Mouse (Mus musculus): ENCODE data around the gene Dctn3.
"Not testable (repeated sequence)": the region's sequence is repeated elsewhere in the genome, so short reads cannot be mapped to it uniquely, and the experiment has no call there.

Gene Dctn3

GRCm38 (mm10) chr4:41698421-41699016 is 24.5 kb downstream of the Dctn3 start:
- DNase-seq (ENCODE audit: low spot score): not testable (repeated sequence)

- DNase-seq (ENCODE audit: low spot score): peak; percentile 82
Observed at GRCm38 (mm10) chr4:41696930-41697841, 25.8 kb downstream of the Dctn3 start, which contains the start of gene Cntfr. Cntfr (minus strand) TSS chr4:41697089.

GRCm38 (mm10) chr4:41696452-41696851 is 26.5 kb downstream of the Dctn3 start:
- DNase-seq (ENCODE audit: low spot score): not testable (repeated sequence)

- not testable (repeated sequence) for DNase-seq (ENCODE audit: low spot score)
Observed at GRCm38 (mm10) chr4:41695800-41696199, 27.2 kb downstream of the Dctn3 start.

- not testable (repeated sequence) for DNase-seq (ENCODE audit: low spot score)
Observed at GRCm38 (mm10) chr4:41693511-41693910, 29.5 kb downstream of the Dctn3 start.

- not testable (repeated sequence) for DNase-seq (ENCODE audit: low spot score)
Observed at GRCm38 (mm10) chr4:41690014-41690413, 33.0 kb downstream of the Dctn3 start.

GRCm38 (mm10) chr4:41688562-41688961 is 34.4 kb downstream of the Dctn3 start:
- not testable (repeated sequence) for DNase-seq (ENCODE audit: low spot score)

- DNase-seq (ENCODE audit: low spot score): peak; percentile 77
Observed at GRCm38 (mm10) chr4:41685882-41686492, 37.0 kb downstream of the Dctn3 start.

GRCm38 (mm10) chr4:41684931-41685453 is 38.0 kb downstream of the Dctn3 start:
- DNase-seq (ENCODE audit: low spot score): not testable (repeated sequence)

- peak; percentile 76 for DNase-seq (ENCODE audit: low spot score)
Observed at GRCm38 (mm10) chr4:41684131-41684930, 38.6 kb downstream of the Dctn3 start.

- not testable (repeated sequence) for DNase-seq (ENCODE audit: low spot score)
Observed at GRCm38 (mm10) chr4:41683303-41683702, 39.7 kb downstream of the Dctn3 start.

GRCm38 (mm10) chr4:41682789-41683188 is 40.2 kb downstream of the Dctn3 start:
- no peak for DNase-seq (ENCODE audit: low spot score)

- DNase-seq (ENCODE audit: low spot score): no peak
Observed at GRCm38 (mm10) chr4:41681947-41682346, 41.0 kb downstream of the Dctn3 start.

GRCm38 (mm10) chr4:41681176-41681575 is 41.8 kb downstream of the Dctn3 start:
- no peak for DNase-seq (ENCODE audit: low spot score)

GRCm38 (mm10) chr4:41679291-41679690 is 43.7 kb downstream of the Dctn3 start:
- no peak for DNase-seq (ENCODE audit: low spot score)

GRCm38 (mm10) chr4:41678863-41679262 is 44.1 kb downstream of the Dctn3 start:
- DNase-seq (ENCODE audit: low spot score): no peak

- no peak for DNase-seq (ENCODE audit: low spot score)
Observed at GRCm38 (mm10) chr4:41677006-41677629, 45.9 kb downstream of the Dctn3 start.

- no peak for DNase-seq (ENCODE audit: low spot score)
Observed at GRCm38 (mm10) chr4:41676248-41677005, 46.5 kb downstream of the Dctn3 start.

- DNase-seq (ENCODE audit: low spot score): no peak
Observed at GRCm38 (mm10) chr4:41673186-41673585, 49.8 kb downstream of the Dctn3 start.

GRCm38 (mm10) chr4:41672522-41672963 is 50.4 kb downstream of the Dctn3 start:
- DNase-seq (ENCODE audit: low spot score): peak; percentile 64
